Mouse (Mus musculus): Measurements from ENCODE around the gene Ube2s.
"Not testable (repeated sequence)": the region's sequence is repeated elsewhere in the genome, so short reads cannot be mapped to it uniquely, and the experiment has no call there.

Gene Ube2s

GRCm38 (mm10) chr7:4812303-4813104, at the start of gene Ube2s:
Gene Ube2s, minus strand, starts transcription at chr7:4812590.
- peak; percentile 99 for DNase-seq (ENCODE audit: low spot score)

- not testable (repeated sequence) for DNase-seq (ENCODE audit: low spot score)
Observed at GRCm38 (mm10) chr7:4860926-4861325, 48.5 kb upstream of the Ube2s start.

- no peak for DNase-seq (ENCODE audit: low spot score)
Observed at GRCm38 (mm10) chr7:4859418-4859978, 47.1 kb upstream of the Ube2s start.

GRCm38 (mm10) chr7:4857321-4857720, 44.9 kb upstream of the Ube2s start:
- DNase-seq (ENCODE audit: low spot score) = no peak

GRCm38 (mm10) chr7:4856508-4856907, 44.1 kb upstream of the Ube2s start:
- DNase-seq (ENCODE audit: low spot score) = no peak

GRCm38 (mm10) chr7:4853613-4854012, 41.2 kb upstream of the Ube2s start:
- DNase-seq (ENCODE audit: low spot score) = no peak

DNA sequence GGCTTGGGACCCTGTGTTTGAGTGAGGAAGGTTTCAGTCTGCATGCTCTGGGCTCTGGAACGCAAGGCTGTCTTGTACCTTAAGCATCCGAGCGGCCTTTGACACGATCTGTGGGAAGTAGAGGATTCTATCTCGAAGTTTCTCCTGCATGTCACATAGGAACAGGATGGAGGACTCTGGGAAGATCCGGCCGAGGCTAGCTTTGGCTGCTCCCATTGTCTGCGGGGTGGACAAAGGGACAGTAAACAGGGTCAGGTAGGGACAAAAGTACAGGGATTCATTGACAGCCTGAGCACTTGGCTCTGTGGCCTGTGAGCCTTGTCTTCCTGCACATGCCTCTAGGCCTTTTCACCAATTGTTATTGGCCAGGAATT, 38.9 kb upstream of the Ube2s start:
- DNase-seq (ENCODE audit: low spot score) = no peak

GRCm38 (mm10) chr7:4850621-4851314, 38.4 kb upstream of the Ube2s start:
- DNase-seq (ENCODE audit: low spot score) = peak; percentile 79

DNA sequence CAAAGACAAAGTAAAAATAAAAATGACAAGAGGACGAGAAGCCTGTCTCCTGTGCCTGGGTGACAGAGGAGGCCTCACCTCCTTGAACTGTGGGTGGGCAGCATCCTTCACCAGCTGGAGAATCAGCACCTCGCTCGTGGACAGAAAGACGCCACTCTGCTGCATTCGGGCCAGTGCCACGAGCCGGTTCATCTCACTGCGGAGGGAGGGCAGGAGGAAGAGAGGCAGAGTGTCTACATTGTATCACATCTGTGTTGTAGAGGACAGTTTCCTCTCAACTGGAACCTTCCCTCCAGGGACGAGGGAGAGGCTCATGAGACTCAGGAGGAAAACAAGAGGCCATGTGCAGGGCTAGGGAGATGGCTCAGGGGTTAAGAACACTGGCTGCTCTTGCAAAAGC, 37.0 kb upstream of the Ube2s start:
- peak; percentile 75 for DNase-seq (ENCODE audit: low spot score)

- peak; percentile 83 for DNase-seq (ENCODE audit: low spot score)
Observed at GRCm38 (mm10) chr7:4844917-4845309, 32.5 kb upstream of the Ube2s start.

GRCm38 (mm10) chr7:4844245-4844916, 32.0 kb upstream of the Ube2s start, which contains the start of gene Shisa7:
Gene Shisa7, minus strand, starts transcription at chr7:4844696.
- DNase-seq (ENCODE audit: low spot score) = no peak

- DNase-seq (ENCODE audit: low spot score) = no peak
Observed at GRCm38 (mm10) chr7:4843604-4844244, 31.3 kb upstream of the Ube2s start.

DNA sequence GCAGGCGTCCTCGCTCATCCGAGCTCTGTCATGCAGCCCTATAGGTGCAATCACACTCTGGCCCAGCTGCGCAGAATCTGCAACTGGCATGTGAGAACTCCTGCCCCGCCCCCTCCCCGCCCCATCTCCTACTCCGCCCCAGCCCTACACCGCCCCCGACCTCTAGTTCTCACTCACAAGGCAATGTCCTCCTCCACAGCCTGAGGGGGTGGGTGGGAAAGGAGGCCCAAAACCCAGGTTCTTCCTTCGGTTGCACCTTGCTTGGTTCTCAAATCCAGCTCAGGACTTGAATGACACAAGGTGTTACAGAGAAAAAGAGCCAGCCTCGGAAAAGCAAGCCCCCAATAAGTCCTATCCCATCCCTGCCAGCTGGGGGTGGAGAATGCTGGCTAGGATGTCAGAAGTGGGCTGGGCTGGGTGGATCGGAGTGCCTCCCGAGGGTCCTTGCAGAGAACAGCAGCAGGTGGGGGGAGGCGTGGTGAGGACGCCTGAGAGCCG, 30.3 kb upstream of the Ube2s start:
- no peak for DNase-seq (ENCODE audit: low spot score)

DNA sequence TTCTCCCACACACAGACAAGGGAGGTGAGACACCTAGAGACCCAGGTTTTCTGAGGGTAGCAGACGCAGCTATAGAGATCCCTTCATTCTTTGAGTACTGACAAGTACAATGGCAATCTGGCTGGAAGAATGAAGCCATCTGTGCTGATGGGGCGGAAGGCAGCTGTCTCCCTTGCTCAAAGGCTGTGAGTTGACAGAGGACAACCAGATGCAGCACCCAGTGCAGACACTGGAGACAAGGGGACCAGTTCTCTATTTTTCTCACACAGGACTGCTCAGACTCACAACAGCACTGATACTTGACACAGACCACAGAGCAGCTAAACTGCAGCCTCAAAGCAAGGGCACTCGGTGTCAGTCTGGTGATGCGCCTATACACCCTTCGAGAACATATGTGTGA, 29.7 kb upstream of the Ube2s start:
- no peak for DNase-seq (ENCODE audit: low spot score)

- DNase-seq (ENCODE audit: low spot score) = no peak
Observed at GRCm38 (mm10) chr7:4837639-4838038, 25.2 kb upstream of the Ube2s start.

- peak; percentile 60 for DNase-seq (ENCODE audit: low spot score)
Observed at GRCm38 (mm10) chr7:4836351-4836792, 24.0 kb upstream of the Ube2s start.

- DNase-seq (ENCODE audit: low spot score) = no peak
Observed at GRCm38 (mm10) chr7:4835631-4836327, 23.4 kb upstream of the Ube2s start.

GRCm38 (mm10) chr7:4830476-4830875, 18.1 kb upstream of the Ube2s start:
- no peak for DNase-seq (ENCODE audit: low spot score)

DNA sequence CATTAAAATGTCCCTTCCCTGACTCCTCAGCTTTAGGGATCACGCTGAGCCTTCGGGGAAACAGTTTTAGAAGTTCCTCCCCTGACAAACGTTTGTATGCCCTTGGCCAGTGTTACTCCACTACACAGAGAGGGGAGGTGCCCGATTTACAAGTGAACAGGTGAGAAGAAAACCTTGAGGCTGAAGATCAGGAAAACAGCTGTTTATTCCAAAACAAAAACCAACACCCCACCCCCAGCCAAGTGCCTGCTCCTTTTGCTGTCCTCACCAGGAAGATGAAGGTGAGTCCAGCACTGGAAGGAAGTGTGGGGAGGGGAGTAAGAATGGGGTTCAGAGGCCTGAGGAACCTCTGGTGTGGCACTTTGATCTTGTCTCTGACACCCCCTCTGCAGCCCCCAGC, 13.0 kb upstream of the Ube2s start:
- DNase-seq (ENCODE audit: low spot score) = no peak

DNA sequence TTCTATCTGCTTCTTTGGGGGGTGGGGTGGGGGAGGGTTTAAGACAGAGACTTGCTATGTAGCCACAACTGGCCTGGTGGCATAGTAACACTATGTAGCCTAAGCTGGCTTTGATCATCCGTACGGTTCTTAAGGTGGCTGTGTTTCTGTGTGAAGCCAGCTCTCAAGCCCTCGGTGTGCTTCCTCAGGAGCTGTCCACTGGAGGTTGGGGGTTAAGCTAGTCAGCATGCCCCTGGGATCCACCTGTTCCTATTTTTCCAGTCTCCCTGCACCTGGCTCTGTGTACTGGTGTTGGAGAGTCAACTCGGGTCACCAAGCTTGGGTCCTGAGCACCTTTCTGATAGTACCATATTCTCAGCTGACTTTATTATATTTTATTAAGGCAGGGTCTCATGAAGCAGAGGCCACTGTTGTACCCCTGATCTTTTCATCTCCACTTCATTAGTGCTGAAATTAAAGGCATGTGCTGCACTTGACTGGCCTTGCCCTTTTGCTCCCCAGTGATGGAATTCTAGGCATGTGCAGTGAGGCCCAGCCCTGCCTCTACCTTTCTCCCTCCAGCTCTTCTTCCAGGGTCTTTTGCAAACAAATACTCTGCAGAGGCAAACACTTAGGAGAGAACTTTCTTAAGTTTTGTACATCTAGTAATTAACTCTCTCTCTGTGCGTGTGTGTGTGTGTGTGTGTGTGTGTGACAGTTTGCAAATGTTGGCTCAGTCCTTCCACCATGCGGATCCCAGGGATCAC, 9.9 kb upstream of the Ube2s start:
- no peak for DNase-seq (ENCODE audit: low spot score)

All from testis, postnatal 14 days (tissue).